Mouse (Mus musculus): ENCODE results near the gene Dlst. TPM values are rescaled to one million over a fixed set of nuclear protein-coding genes. Genes with fewer than 3 reads are reported as not detected.

Dlst gene
- total and polyA plus RNA-seq, 2 experiments from 2014 or later = 92.5 to 118 TPM

DNA sequence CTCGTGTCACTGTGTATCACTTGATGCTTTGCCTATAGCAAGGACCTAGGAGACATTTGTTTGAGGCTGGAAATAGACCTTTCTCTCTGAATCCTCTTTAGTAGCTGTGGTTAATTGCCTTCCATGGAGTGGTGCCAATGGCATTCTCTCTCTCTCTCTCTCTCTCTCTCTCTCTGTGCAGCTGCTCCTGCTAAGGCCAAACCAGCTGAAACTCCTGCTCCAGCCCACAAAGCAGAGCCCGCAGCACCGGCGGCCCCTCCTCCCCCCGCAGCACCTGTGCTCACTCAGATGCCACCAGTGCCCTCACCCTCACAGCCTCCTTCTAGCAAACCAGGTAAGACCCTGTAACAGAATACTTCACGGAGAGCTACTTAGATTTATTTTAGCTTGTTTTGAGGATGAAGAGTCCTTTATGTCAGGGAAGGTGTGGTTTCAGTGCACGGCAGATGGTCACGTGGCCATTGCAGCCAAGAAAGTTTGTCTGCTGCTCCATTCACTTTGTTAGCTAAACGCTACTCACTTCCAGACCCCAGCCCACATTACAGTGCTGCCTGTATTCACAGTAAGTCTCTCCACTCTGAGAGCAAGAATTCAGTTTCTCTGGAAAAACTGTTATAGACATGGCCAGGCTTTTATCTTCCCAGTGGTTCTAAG lies 11.3 kb downstream of the Dlst start:
- WGBS = 80% methylated on average over 9 of the region's 9 CpGs
- no peak overlapping the region for H3K27ac ChIP-seq (ENCODE audit: low read depth, low read length)
- TF ChIP-seq CTCF (IDR thresholded peaks at IDR 0.05) = no peak
- H3K36me3 ChIP-seq (ENCODE audit: insufficient read depth, low read length) = peaks cover 48% of the 10 kb centered on the region
- ATAC-seq (ENCODE audit: low FRiP score) (no peak), DNase-seq (ENCODE audit: low spot score) (no peak)
- no peaks in the 10 kb centered on the region for H3K4me1 ChIP-seq (ENCODE audit: insufficient read depth, low read length)
- H3K27me3 ChIP-seq (ENCODE audit: insufficient read depth, low read length) = no peaks in the 10 kb centered on the region
- no peak overlapping the region for H3K9ac ChIP-seq (replicated peaks; ENCODE audit: low read length, poor library complexity, severe bottlenecking)
- no peak overlapping the region for H3K4me3 ChIP-seq (ENCODE audit: low read depth, low read length)
- H3K9me3 ChIP-seq (ENCODE audit: low read length) = no peaks in the 10 kb centered on the region
- no peak overlapping the region for H3K4me2 ChIP-seq (ENCODE audit: low read depth, low read length, poor library complexity, severe bottlenecking)

DNA sequence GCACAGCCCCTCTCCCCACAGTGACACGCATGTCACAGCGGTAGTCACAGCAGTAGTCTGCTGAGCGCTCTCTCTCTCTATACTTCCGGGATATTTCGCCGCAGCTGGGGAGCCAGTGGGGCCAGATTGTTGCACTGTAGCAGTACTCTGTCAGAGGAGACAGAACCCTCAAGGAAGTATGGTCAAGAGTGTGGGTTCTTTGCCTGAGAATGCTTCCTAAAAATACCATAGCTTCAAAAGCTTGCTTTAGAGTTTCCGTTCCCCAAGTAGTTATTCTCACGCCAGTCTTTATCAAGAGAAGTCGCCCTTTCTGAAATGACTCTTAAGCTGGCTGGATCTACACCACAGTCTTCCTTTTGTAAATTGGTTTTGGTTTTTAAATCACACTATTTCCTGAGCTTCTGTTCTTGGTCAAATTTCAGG lies 12.5 kb downstream of the Dlst start:
- Histone ChIP-seq H3K27ac (ENCODE audit: low read depth, low read length) (no peak overlapping the region), H3K4me3 (ENCODE audit: low read depth, low read length) (no peak overlapping the region), H3K9me3 (ENCODE audit: low read length) (no peaks in the 10 kb centered on the region), H3K4me2 (ENCODE audit: low read depth, low read length, poor library complexity, severe bottlenecking) (no peak overlapping the region), H3K36me3 (ENCODE audit: insufficient read depth, low read length) (peaks cover 44% of the 10 kb centered on the region), H3K9ac (replicated peaks; ENCODE audit: low read length, poor library complexity, severe bottlenecking) (no peak overlapping the region), H3K4me1 (ENCODE audit: insufficient read depth, low read length) (no peaks in the 10 kb centered on the region), H3K27me3 (ENCODE audit: insufficient read depth, low read length) (no peaks in the 10 kb centered on the region)
- no peak for ATAC-seq (ENCODE audit: low FRiP score)
- no peak for DNase-seq (ENCODE audit: low spot score)
- 93% methylated on average over 9 of the region's 9 CpGs for WGBS
- TF ChIP-seq CTCF (IDR thresholded peaks at IDR 0.05) = no peak

- Histone ChIP-seq H3K9ac (replicated peaks; ENCODE audit: low read length, poor library complexity, severe bottlenecking) (no peak overlapping the region), H3K27ac (ENCODE audit: low read depth, low read length) (no peak overlapping the region), H3K4me2 (ENCODE audit: low read depth, low read length, poor library complexity, severe bottlenecking) (no peak overlapping the region), H3K4me3 (ENCODE audit: low read depth, low read length) (no peak overlapping the region), H3K27me3 (ENCODE audit: insufficient read depth, low read length) (no peaks in the 10 kb centered on the region), H3K4me1 (ENCODE audit: insufficient read depth, low read length) (no peaks in the 10 kb centered on the region), H3K9me3 (ENCODE audit: low read length) (no peaks in the 10 kb centered on the region), H3K36me3 (ENCODE audit: insufficient read depth, low read length) (peaks cover 43% of the 10 kb centered on the region)
- DNase-seq (ENCODE audit: low spot score) (no peak), ATAC-seq (ENCODE audit: low FRiP score) (no peak)
- TF ChIP-seq CTCF (IDR thresholded peaks at IDR 0.05) = no peak
- 94% methylated on average over 11 of the region's 11 CpGs for WGBS
Observed at GRCm38 (mm10) chr12:85123645-85124044, 13.0 kb downstream of the Dlst start.

DNA sequence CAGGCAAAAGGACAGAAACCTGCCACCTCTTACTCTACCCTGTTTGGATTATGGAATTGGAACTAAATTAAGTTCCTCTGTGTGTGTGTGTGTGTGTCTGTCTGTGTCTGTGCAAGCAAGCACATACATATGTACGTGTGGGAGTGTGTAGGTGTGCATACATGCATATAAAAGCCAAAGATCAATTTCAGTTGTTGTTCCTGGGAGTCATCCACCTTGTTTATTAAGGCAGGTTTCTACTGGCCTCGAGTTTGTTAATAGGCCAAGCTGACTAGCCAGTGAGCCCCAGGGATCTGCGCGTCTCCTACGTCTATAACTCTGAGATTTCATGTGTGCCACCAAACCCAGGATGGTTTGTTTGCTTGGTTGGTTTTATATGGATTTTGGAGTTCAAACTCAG lies 14.1 kb downstream of the Dlst start:
- 95% methylated on average over 5 of the region's 5 CpGs for WGBS
- DNase-seq (ENCODE audit: low spot score) (no peak), ATAC-seq (ENCODE audit: low FRiP score) (no peak)
- H3K27ac ChIP-seq (ENCODE audit: low read depth, low read length) = no peak overlapping the region
- H3K9me3 ChIP-seq (ENCODE audit: low read length) = no peaks in the 10 kb centered on the region
- peaks cover 45% of the 10 kb centered on the region for H3K36me3 ChIP-seq (ENCODE audit: insufficient read depth, low read length)
- H3K4me2 ChIP-seq (ENCODE audit: low read depth, low read length, poor library complexity, severe bottlenecking) = no peak overlapping the region
- H3K9ac ChIP-seq (replicated peaks; ENCODE audit: low read length, poor library complexity, severe bottlenecking) = no peak overlapping the region
- H3K27me3 ChIP-seq (ENCODE audit: insufficient read depth, low read length) = no peaks in the 10 kb centered on the region
- no peak overlapping the region for H3K4me3 ChIP-seq (ENCODE audit: low read depth, low read length)
- no peak for TF ChIP-seq CTCF (IDR thresholded peaks at IDR 0.05)
- no peaks in the 10 kb centered on the region for H3K4me1 ChIP-seq (ENCODE audit: insufficient read depth, low read length)

DNA sequence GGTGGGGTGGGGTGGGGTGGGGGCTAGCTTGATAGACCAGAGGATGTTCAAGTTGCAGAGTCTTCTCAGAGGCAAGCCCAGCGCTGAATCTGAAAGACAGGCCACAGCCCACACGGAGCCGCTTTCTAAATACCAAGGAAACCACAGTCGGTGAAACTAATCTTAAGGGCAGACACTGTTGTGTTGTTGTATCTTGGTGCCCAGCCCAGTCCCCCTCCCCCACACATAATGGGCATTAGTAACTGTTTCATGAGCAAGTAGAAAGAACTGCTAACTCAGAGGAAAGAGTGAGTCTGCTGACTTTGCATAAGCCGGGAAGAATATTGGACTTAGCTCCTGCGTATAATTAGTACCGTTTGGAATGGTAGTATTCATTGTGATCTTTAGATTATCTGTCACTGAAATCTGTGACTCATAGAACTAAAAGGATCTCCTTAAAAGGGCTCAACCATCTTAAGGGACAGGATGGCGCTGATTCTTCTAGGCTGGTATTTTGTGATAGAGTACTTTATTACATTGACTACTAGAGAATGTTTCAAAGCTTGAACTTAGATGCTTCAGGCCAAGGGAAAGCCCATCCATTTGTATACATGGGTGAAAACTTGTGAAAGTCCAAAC lies 16.5 kb downstream of the Dlst start:
- TF ChIP-seq CTCF (IDR thresholded peaks at IDR 0.05) = no peak
- 80% methylated on average over 8 of the region's 8 CpGs for WGBS
- H3K4me2 ChIP-seq (ENCODE audit: low read depth, low read length, poor library complexity, severe bottlenecking) = no peak overlapping the region
- H3K27ac ChIP-seq (ENCODE audit: low read depth, low read length) = no peak overlapping the region
- no peak overlapping the region for H3K9ac ChIP-seq (replicated peaks; ENCODE audit: low read length, poor library complexity, severe bottlenecking)
- no peaks in the 10 kb centered on the region for H3K9me3 ChIP-seq (ENCODE audit: low read length)
- DNase-seq (ENCODE audit: low spot score) (no peak), ATAC-seq (ENCODE audit: low FRiP score) (no peak)
- H3K36me3 ChIP-seq (ENCODE audit: insufficient read depth, low read length) = peaks cover 59% of the 10 kb centered on the region
- no peak overlapping the region for H3K4me3 ChIP-seq (ENCODE audit: low read depth, low read length)
- H3K27me3 ChIP-seq (ENCODE audit: insufficient read depth, low read length) = no peaks in the 10 kb centered on the region
- no peaks in the 10 kb centered on the region for H3K4me1 ChIP-seq (ENCODE audit: insufficient read depth, low read length)

DNA sequence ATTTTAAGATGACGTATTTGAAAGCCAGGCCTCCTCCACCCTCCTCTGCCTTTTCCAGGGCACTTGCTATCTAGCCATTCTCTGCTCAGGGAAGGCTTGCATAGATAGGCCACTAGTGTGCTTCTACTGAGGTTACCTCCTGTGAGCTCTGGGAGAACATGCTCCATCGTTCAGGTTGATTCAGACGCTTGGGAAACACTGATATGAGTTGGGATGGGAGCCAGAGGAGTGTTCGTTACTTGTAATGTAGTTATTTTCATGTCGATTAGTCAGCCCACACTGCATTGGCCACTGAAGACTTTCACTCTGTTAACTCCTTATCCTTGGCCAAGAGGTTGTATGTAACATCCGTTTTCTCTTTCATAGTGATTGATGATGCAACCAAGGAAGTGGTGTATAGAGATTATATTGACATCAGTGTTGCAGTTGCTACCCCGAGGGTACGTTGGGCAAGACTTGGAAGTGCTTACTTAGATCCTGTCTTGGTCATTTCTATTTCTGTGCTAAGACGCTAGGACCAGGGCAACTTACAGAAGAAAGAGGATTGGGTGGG lies 18.9 kb downstream of the Dlst start:
- no peak overlapping the region for H3K4me3 ChIP-seq (ENCODE audit: low read depth, low read length)
- no peaks in the 10 kb centered on the region for H3K9me3 ChIP-seq (ENCODE audit: low read length)
- no peak for DNase-seq (ENCODE audit: low spot score)
- H3K4me2 ChIP-seq (ENCODE audit: low read depth, low read length, poor library complexity, severe bottlenecking) = no peak overlapping the region
- H3K27ac ChIP-seq (ENCODE audit: low read depth, low read length) = no peak overlapping the region
- H3K27me3 ChIP-seq (ENCODE audit: insufficient read depth, low read length) = no peaks in the 10 kb centered on the region
- no peak for ATAC-seq (ENCODE audit: low FRiP score)
- 97% methylated on average over 9 of the region's 9 CpGs for WGBS
- TF ChIP-seq CTCF (IDR thresholded peaks at IDR 0.05) = no peak
- no peaks in the 10 kb centered on the region for H3K4me1 ChIP-seq (ENCODE audit: insufficient read depth, low read length)
- H3K9ac ChIP-seq (replicated peaks; ENCODE audit: low read length, poor library complexity, severe bottlenecking) = no peak overlapping the region
- H3K36me3 ChIP-seq (ENCODE audit: insufficient read depth, low read length) = peaks cover 59% of the 10 kb centered on the region
